Mouse (Mus musculus): ENCODE results near the gene Fbrsl1.
"Not testable (repeated sequence)": the region's sequence is repeated elsewhere in the genome, so short reads cannot be mapped to it uniquely, and the experiment has no call there.

Gene Fbrsl1

GRCm38 (mm10) chr5:110447720-110448435 is 425 bp downstream of the Fbrsl1 start:
- DNase-seq, result peak; percentile 44

GRCm38 (mm10) chr5:110444509-110444908 is 3.8 kb downstream of the Fbrsl1 start:
- no peak for DNase-seq

- no peak for DNase-seq
These were observed 5.2 kb downstream of the Fbrsl1 start for GRCm38 (mm10) chr5:110442966-110443590.

- DNase-seq, result peak; percentile 67
These were observed 8.6 kb downstream of the Fbrsl1 start for GRCm38 (mm10) chr5:110439565-110440310.

GRCm38 (mm10) chr5:110438591-110438990 is 9.7 kb downstream of the Fbrsl1 start:
- DNase-seq, result no peak

GRCm38 (mm10) chr5:110437632-110438261 is 10.6 kb downstream of the Fbrsl1 start:
- no peak for DNase-seq

GRCm38 (mm10) chr5:110436166-110436565 is 12.1 kb downstream of the Fbrsl1 start:
- DNase-seq, result not testable (repeated sequence)

- DNase-seq, result no peak
These were observed 13.5 kb downstream of the Fbrsl1 start for GRCm38 (mm10) chr5:110434816-110435215.

GRCm38 (mm10) chr5:110429045-110429444 is 19.3 kb downstream of the Fbrsl1 start:
- DNase-seq, result peak; percentile 61

- DNase-seq, result no peak
These were observed 20.0 kb downstream of the Fbrsl1 start for GRCm38 (mm10) chr5:110428290-110428689.

GRCm38 (mm10) chr5:110425187-110425586 is 23.1 kb downstream of the Fbrsl1 start:
- DNase-seq, result no peak

GRCm38 (mm10) chr5:110424204-110424603 is 24.1 kb downstream of the Fbrsl1 start:
- no peak for DNase-seq

- DNase-seq, result no peak
These were observed 26.9 kb downstream of the Fbrsl1 start for GRCm38 (mm10) chr5:110421393-110421792.

GRCm38 (mm10) chr5:110420950-110421349 is 27.4 kb downstream of the Fbrsl1 start:
- no peak for DNase-seq

GRCm38 (mm10) chr5:110420201-110420600 is 28.1 kb downstream of the Fbrsl1 start:
- DNase-seq, result no peak

GRCm38 (mm10) chr5:110418523-110418911 is 29.8 kb downstream of the Fbrsl1 start:
- no peak for DNase-seq

GRCm38 (mm10) chr5:110417756-110418522 is 30.4 kb downstream of the Fbrsl1 start:
- no peak for DNase-seq

GRCm38 (mm10) chr5:110416825-110417401 is 31.4 kb downstream of the Fbrsl1 start:
- DNase-seq, result no peak

- DNase-seq, result no peak
These were observed 32.2 kb downstream of the Fbrsl1 start for GRCm38 (mm10) chr5:110415806-110416700.

- no peak for DNase-seq
These were observed 33.3 kb downstream of the Fbrsl1 start for GRCm38 (mm10) chr5:110415022-110415421.

GRCm38 (mm10) chr5:110413018-110413417 is 35.3 kb downstream of the Fbrsl1 start:
- DNase-seq, result no peak
